ENCODE assay signal across 8 mouse cellular contexts in genomic region chr9:49485892-49486311, GRCm38 (mm10). TPM values are rescaled to one million over a fixed set of nuclear protein-coding genes. Genes with fewer than 3 reads are reported as not detected.
DNase-seq lines count a peak whose midpoint lies in the region; ATAC-seq lines count a peak whose summit lies in the region.

TSS of gene Ttc12 (minus strand) at chr9:49486225.

- ATAC-seq in embryonic facial prominence, embryonic 12.5 days (ENCODE audit: insufficient number of reproducible peaks, insufficient read depth, low FRiP score, low TSS enrichment), result peak; percentile 81
- ATAC-seq in kidney, embryonic 14.5 days (ENCODE audit: low FRiP score, low TSS enrichment), result peak; percentile 90
- peak; percentile 88 for ATAC-seq in liver, embryonic 12.5 days
- peak; percentile 82 for ATAC-seq in monocyte, adult 5-6 weeks (replicated peaks; ENCODE audit: insufficient number of reproducible peaks, low FRiP score, low TSS enrichment, poor library complexity, severe bottlenecking)
- ATAC-seq in stomach, embryonic 15.5 days (ENCODE audit: insufficient read depth, low FRiP score, low read depth), result peak; percentile 85

- peak; percentile 7 to 11 for DNase-seq in B cell, adult 2 months
- peak; percentile 94 for DNase-seq in adrenal gland, postnatal 14 days
- DNase-seq in heart, embryonic 10.5 days (ENCODE audit: low spot score), result peak; percentile 92

- peaks cover 6% of the 10 kb centered on the region; the same call in 1 of the 2 replicates for H3K4me1 ChIP-seq in embryonic facial prominence, embryonic 12.5 days
- peaks cover 10% of the 10 kb centered on the region; the same call in 1 of the 2 replicates for H3K4me1 ChIP-seq in heart, embryonic 10.5 days
- 0 out of 2 replicates have a peak, but pooled peaks cover 4% of the 10 kb centered on the region for H3K4me1 ChIP-seq in kidney, embryonic 14.5 days (ENCODE audit: control insufficient read depth, insufficient read depth, low read length)
- peaks cover 14% of the 10 kb centered on the region for H3K4me1 ChIP-seq in liver, embryonic 12.5 days
- 0 out of 2 replicates have a peak, but pooled peaks cover 4% of the 10 kb centered on the region for H3K4me1 ChIP-seq in stomach, embryonic 15.5 days

- peak within 1 kb of the TSS; percentile 44 for H3K9ac ChIP-seq in embryonic facial prominence, embryonic 12.5 days
- peak within 1 kb of the TSS; percentile 53; the same call in 1 of the 2 replicates for H3K9ac ChIP-seq in kidney, embryonic 14.5 days (ENCODE audit: low read depth, low read length)
- 0 out of 2 replicates have a peak within 1 kb of the TSS, but pooled peaks have one; percentile 18 for H3K9ac ChIP-seq in liver, embryonic 12.5 days
- peak within 1 kb of the TSS; percentile 23; the same call in 1 of the 2 replicates for H3K9ac ChIP-seq in stomach, embryonic 15.5 days

- H3K27ac ChIP-seq in embryonic facial prominence, embryonic 12.5 days, result no peak within 1 kb of the TSS
- H3K27ac ChIP-seq in heart, embryonic 10.5 days, result peak within 1 kb of the TSS; percentile 72
- no peak within 1 kb of the TSS for H3K27ac ChIP-seq in kidney, embryonic 14.5 days (ENCODE audit: low read depth, low read length)
- no peak within 1 kb of the TSS for H3K27ac ChIP-seq in liver, embryonic 12.5 days
- peak within 1 kb of the TSS; percentile 33; the same call in 1 of the 2 replicates for H3K27ac ChIP-seq in stomach, embryonic 15.5 days

- H3K27me3 ChIP-seq in embryonic facial prominence, embryonic 12.5 days, result no peaks in the 10 kb centered on the region
- H3K27me3 ChIP-seq in heart, embryonic 10.5 days (ENCODE audit: insufficient read depth, poor library complexity, severe bottlenecking), result no peaks in the 10 kb centered on the region
- H3K27me3 ChIP-seq in kidney, embryonic 14.5 days (ENCODE audit: control insufficient read depth, insufficient read depth, low read length), result no peaks in the 10 kb centered on the region
- H3K27me3 ChIP-seq in liver, embryonic 12.5 days (replicated peaks), result no peaks in the 10 kb centered on the region
- no peaks in the 10 kb centered on the region for H3K27me3 ChIP-seq in stomach, embryonic 15.5 days (replicated peaks)

- no peaks in the 10 kb centered on the region for H3K9me3 ChIP-seq in embryonic facial prominence, embryonic 12.5 days
- no peaks in the 10 kb centered on the region for H3K9me3 ChIP-seq in heart, embryonic 10.5 days
- no peaks in the 10 kb centered on the region for H3K9me3 ChIP-seq in kidney, embryonic 14.5 days (ENCODE audit: control insufficient read depth, low read length)
- no peaks in the 10 kb centered on the region for H3K9me3 ChIP-seq in liver, embryonic 12.5 days (replicated peaks)
- H3K9me3 ChIP-seq in stomach, embryonic 15.5 days, result no peaks in the 10 kb centered on the region

- WGBS in embryonic facial prominence, embryonic 12.5 days, result 0% methylated on average over 18 of the region's 18 CpGs
- under 1% methylated on average over 18 of the region's 18 CpGs for WGBS in heart, embryonic 10.5 days
- under 1% methylated on average over 18 of the region's 18 CpGs for WGBS in kidney, embryonic 14.5 days
- 1% methylated on average over 18 of the region's 18 CpGs for WGBS in liver, embryonic 12.5 days (ENCODE audit: insufficient replicate concordance)
- WGBS in stomach, embryonic 15.5 days, result under 1% methylated on average over 18 of the region's 18 CpGs

- no peaks in the 10 kb centered on the region for H3K36me3 ChIP-seq in embryonic facial prominence, embryonic 12.5 days
- H3K36me3 ChIP-seq in heart, embryonic 10.5 days, result no peaks in the 10 kb centered on the region
- no peaks in the 10 kb centered on the region for H3K36me3 ChIP-seq in kidney, embryonic 14.5 days (ENCODE audit: control insufficient read depth, insufficient read depth, low read length)
- no peaks in the 10 kb centered on the region for H3K36me3 ChIP-seq in liver, embryonic 12.5 days
- no peaks in the 10 kb centered on the region for H3K36me3 ChIP-seq in stomach, embryonic 15.5 days

- H3K4me2 ChIP-seq in embryonic facial prominence, embryonic 12.5 days (replicated peaks), result peak within 1 kb of the TSS; percentile 73
- H3K4me2 ChIP-seq in kidney, embryonic 14.5 days (replicated peaks; ENCODE audit: low read depth, low read length), result peak within 1 kb of the TSS; percentile 85
- peak within 1 kb of the TSS; percentile 73 for H3K4me2 ChIP-seq in liver, embryonic 12.5 days
- H3K4me2 ChIP-seq in stomach, embryonic 15.5 days, result peak within 1 kb of the TSS; percentile 88

- H3K4me3 ChIP-seq in embryonic facial prominence, embryonic 12.5 days, result peak within 1 kb of the TSS; percentile 55
- peak within 1 kb of the TSS; percentile 66 for H3K4me3 ChIP-seq in heart, embryonic 10.5 days
- H3K4me3 ChIP-seq in kidney, embryonic 14.5 days (ENCODE audit: low read length), result peak within 1 kb of the TSS; percentile 52
- peak within 1 kb of the TSS; percentile 54 for H3K4me3 ChIP-seq in liver, embryonic 12.5 days
- H3K4me3 ChIP-seq in stomach, embryonic 15.5 days (replicated peaks), result peak within 1 kb of the TSS; percentile 60

RNA-seq across cellular contexts. Expression of gene Ttc12, which starts in this region (rescaled TPM):
- 10.3 and 11.9 TPM in 2 replicates for total RNA-seq in adrenal gland, postnatal 14 days (2021)
- 1.3 and 1.4 TPM in 2 replicates for polyA plus RNA-seq in embryonic facial prominence, embryonic 12.5 days (2016; fragmentation: Nextera tagmentation; extraction: Ambion mirVana)
- 2.0 and 2.7 TPM in 2 replicates for polyA plus RNA-seq in heart, embryonic 10.5 days (2016; fragmentation: Nextera tagmentation; extraction: Ambion mirVana)
- 2.4 and 2.6 TPM in 2 replicates for polyA plus RNA-seq in kidney, embryonic 14.5 days (2014; fragmentation: Nextera tagmentation; extraction: Ambion mirVana)
- 0.23 and 0.33 TPM in 2 replicates for polyA plus RNA-seq in liver, embryonic 12.5 days (2016; fragmentation: Nextera tagmentation; extraction: Ambion mirVana)
- 2.1 to 5.8 TPM (median 2.4 TPM) in 3 replicates for total RNA-seq in monocyte, adult 5-6 weeks (2017)
- polyA plus RNA-seq in stomach, embryonic 15.5 days (2015; fragmentation: Nextera tagmentation; extraction: Ambion mirVana), result 1.2 and 1.8 TPM in 2 replicates

Comparison
In these comparisons a context has a peak if more than half of its experiments do, and no peak if none do; other contexts are left out.
1. Peak in ATAC-seq, H3K4me3 ChIP-seq, H3K9ac ChIP-seq and H3K4me2 ChIP-seq in liver, embryonic 12.5 days; RNA of the gene not detected or under 1 TPM.
2. DNase-seq: peak in every context shown above with its lines; median percentile 94 in adrenal gland, postnatal 14 days; 92 in heart, embryonic 10.5 days; 9 in B cell, adult 2 months.
3. H3K27ac ChIP-seq: peak in heart, embryonic 10.5 days (single experiment) and stomach, embryonic 15.5 days (single experiment); none in embryonic facial prominence, embryonic 12.5 days (single experiment), kidney, embryonic 14.5 days (single experiment) and liver, embryonic 12.5 days (single experiment).
4. Peak in every context shown above with its lines, with median percentiles within 50 percentile points of each other: ATAC-seq, H3K4me2 ChIP-seq, H3K4me3 ChIP-seq and H3K9ac ChIP-seq.